Comparison of ENCODE assay signal across 25 mouse cellular contexts in the genomic region with DNA sequence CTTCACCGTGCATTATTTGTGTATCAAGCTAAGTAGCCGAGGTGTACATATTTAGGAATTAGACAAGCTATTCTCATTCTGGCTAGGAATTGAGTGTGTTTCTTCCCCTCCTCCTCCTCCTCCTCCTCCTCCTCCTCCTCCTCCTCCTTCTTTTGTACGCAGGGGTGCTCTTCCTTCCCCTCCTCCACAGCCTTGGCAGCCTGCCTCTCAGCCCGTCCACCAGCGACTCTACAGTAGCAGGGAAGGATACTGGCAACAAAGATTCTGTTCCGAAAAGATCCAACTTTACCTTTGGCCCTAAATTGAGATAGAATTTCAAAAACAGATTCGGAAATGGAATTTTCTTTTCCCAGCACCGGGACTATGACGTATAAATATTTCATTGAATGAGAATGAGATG.
A peak's percentile ranks its signal among the peaks of the same experiment; 100 is the strongest.
DNase-seq lines count a peak whose midpoint lies in the region; ATAC-seq lines count a peak whose summit lies in the region.
"Had no signal": no experiment of that assay in that cellular context is flagged by ENCODE, and none has a peak within 500 bp of the region (broad histone marks: within the 10 kb centered on the region; RNA-seq: fewer than 3 reads in every experiment).

No protein-coding gene starts in this region.

- intact Hi-C loops in left cerebral cortex, postnatal 4 days (cut with DNase I) = no loop called here

- no peak overlapping the region for H3K9ac ChIP-seq in hindbrain, embryonic 15.5 days
- no peak overlapping the region for H3K9ac ChIP-seq in hindbrain, embryonic 11.5 days (ENCODE audit: low read depth, low read length)
- H3K9ac ChIP-seq: forebrain, embryonic 13.5 days; hindbrain, embryonic 12.5 days; kidney, embryonic 15.5 days; limb, embryonic 13.5 days; liver, embryonic 13.5 days; lung, embryonic 15.5 days; midbrain, embryonic 12.5 days; neural tube, embryonic 15.5 days; stomach, embryonic 15.5 days had no signal

- no peaks in the 10 kb centered on the region for H3K9me3 ChIP-seq in hindbrain, embryonic 15.5 days
- H3K9me3 ChIP-seq in hindbrain, embryonic 11.5 days (ENCODE audit: control insufficient read depth, low read length) = no peaks in the 10 kb centered on the region
- H3K9me3 ChIP-seq: embryonic facial prominence, embryonic 10.5 days; forebrain, embryonic 13.5 days; hindbrain, embryonic 12.5 days; kidney, embryonic 15.5 days; limb, embryonic 13.5 days; liver, embryonic 13.5 days; lung, embryonic 15.5 days; midbrain, embryonic 12.5 days; neural tube, embryonic 15.5 days; stomach, embryonic 15.5 days had no signal

- no peak overlapping the region for H3K27ac ChIP-seq in hindbrain, embryonic 15.5 days (replicated peaks)
- no peak overlapping the region for H3K27ac ChIP-seq in hindbrain, embryonic 11.5 days (ENCODE audit: low read depth, low read length)
- H3K27ac ChIP-seq: embryonic facial prominence, embryonic 10.5 days; forebrain, embryonic 13.5 days; hindbrain, embryonic 12.5 days; kidney, embryonic 15.5 days; limb, embryonic 13.5 days; liver, embryonic 13.5 days; lung, embryonic 15.5 days; macrophage; midbrain, embryonic 12.5 days; neural tube, embryonic 15.5 days; stomach, embryonic 15.5 days had no signal

- no peaks in the 10 kb centered on the region for H3K27me3 ChIP-seq in hindbrain, embryonic 15.5 days
- no peaks in the 10 kb centered on the region for H3K27me3 ChIP-seq in hindbrain, embryonic 11.5 days (ENCODE audit: control insufficient read depth, insufficient read depth, low read length)
- H3K27me3 ChIP-seq: forebrain, embryonic 13.5 days; hindbrain, embryonic 12.5 days; kidney, embryonic 15.5 days; limb, embryonic 13.5 days; liver, embryonic 13.5 days; lung, embryonic 15.5 days; midbrain, embryonic 12.5 days; neural tube, embryonic 15.5 days; stomach, embryonic 15.5 days had no signal

- peak overlapping the region; percentile 21 for H3K4me2 ChIP-seq in hindbrain, embryonic 15.5 days
- no peak overlapping the region for H3K4me2 ChIP-seq in hindbrain, embryonic 11.5 days (replicated peaks; ENCODE audit: low read depth, low read length)
- H3K4me2 ChIP-seq: forebrain, embryonic 13.5 days; hindbrain, embryonic 12.5 days; kidney, embryonic 15.5 days; limb, embryonic 13.5 days; liver, embryonic 13.5 days; lung, embryonic 15.5 days; midbrain, embryonic 12.5 days; neural tube, embryonic 15.5 days; stomach, embryonic 15.5 days had no signal

- peak; percentile 7 to 23 for DNase-seq in cerebellum, adult 18-20 months
- no peak for DNase-seq in cerebellum, adult 9-11 months
- no peak for DNase-seq in hindbrain, embryonic 11.5 days (ENCODE audit: low spot score)
- peak; percentile 54 for DNase-seq in left cerebral cortex, postnatal 4 days
- no peak for DNase-seq in left cerebral cortex, adult 11 months (ENCODE audit: low spot score)
- peak; percentile 33 for DNase-seq in brain, adult 2 months (ENCODE audit: low read depth, low spot score)
- DNase-seq in urinary bladder, postnatal 4 days (ENCODE audit: low spot score in 2 of 2) = no peak
- DNase-seq: adrenal gland, postnatal 10 days; gastrocnemius, postnatal 36 days; liver, embryonic 13.5 days; retina, postnatal 1 day had no signal

- H3K36me3 ChIP-seq in hindbrain, embryonic 15.5 days = no peaks in the 10 kb centered on the region
- H3K36me3 ChIP-seq in hindbrain, embryonic 11.5 days (ENCODE audit: control insufficient read depth, insufficient read depth, low read length) = no peaks in the 10 kb centered on the region
- H3K36me3 ChIP-seq: embryonic facial prominence, embryonic 10.5 days; hindbrain, embryonic 12.5 days; kidney, embryonic 15.5 days; limb, embryonic 13.5 days; liver, embryonic 13.5 days; lung, embryonic 15.5 days; midbrain, embryonic 12.5 days; neural tube, embryonic 15.5 days; stomach, embryonic 15.5 days had no signal

- no peak overlapping the region for H3K4me3 ChIP-seq in hindbrain, embryonic 15.5 days
- H3K4me3 ChIP-seq in hindbrain, embryonic 11.5 days (ENCODE audit: low read depth, low read length) = no peak overlapping the region
- H3K4me3 ChIP-seq: embryonic facial prominence, embryonic 10.5 days; forebrain, embryonic 13.5 days; hindbrain, embryonic 12.5 days; kidney, embryonic 15.5 days; limb, embryonic 13.5 days; liver, embryonic 13.5 days; lung, embryonic 15.5 days; midbrain, embryonic 12.5 days; neural tube, embryonic 15.5 days; stomach, embryonic 15.5 days had no signal

- no peak for ATAC-seq in hindbrain, embryonic 15.5 days (ENCODE audit: low FRiP score, low read depth)
- no peak for ATAC-seq in hindbrain, embryonic 11.5 days (ENCODE audit: low FRiP score)
- ATAC-seq: CD4-positive, CD25-positive, alpha-beta regulatory T cell, adult 4 months; forebrain, embryonic 13.5 days; intestine, embryonic 16.5 days; Patski had no signal

- 69% methylated on average over 8 of the region's 9 CpGs for WGBS in hindbrain, embryonic 15.5 days
- 84% methylated on average over 6 of the region's 9 CpGs for WGBS in hindbrain, embryonic 11.5 days

- H3K4me1 ChIP-seq in hindbrain, embryonic 15.5 days (replicated peaks) = no peaks in the 10 kb centered on the region
- no peaks in the 10 kb centered on the region for H3K4me1 ChIP-seq in hindbrain, embryonic 11.5 days (replicated peaks; ENCODE audit: control insufficient read depth, insufficient read depth, low read length)
- H3K4me1 ChIP-seq: embryonic facial prominence, embryonic 10.5 days; forebrain, embryonic 13.5 days; hindbrain, embryonic 12.5 days; kidney, embryonic 15.5 days; limb, embryonic 13.5 days; liver, embryonic 13.5 days; lung, embryonic 15.5 days; midbrain, embryonic 12.5 days; neural tube, embryonic 15.5 days; stomach, embryonic 15.5 days had no signal

Comparison
In these comparisons a context has a peak if more than half of its experiments do, and no peak if none do; other contexts are left out.
1. DNase-seq: peak in cerebellum, adult 18-20 months (2 of 2), left cerebral cortex, postnatal 4 days (single experiment) and brain, adult 2 months (single experiment); none in cerebellum, adult 9-11 months (single experiment), hindbrain, embryonic 11.5 days (single experiment), left cerebral cortex, adult 11 months (single experiment) and urinary bladder, postnatal 4 days (0 of 2).